Comparison of ENCODE assay signal across 18 mouse cellular contexts in the genomic region with DNA sequence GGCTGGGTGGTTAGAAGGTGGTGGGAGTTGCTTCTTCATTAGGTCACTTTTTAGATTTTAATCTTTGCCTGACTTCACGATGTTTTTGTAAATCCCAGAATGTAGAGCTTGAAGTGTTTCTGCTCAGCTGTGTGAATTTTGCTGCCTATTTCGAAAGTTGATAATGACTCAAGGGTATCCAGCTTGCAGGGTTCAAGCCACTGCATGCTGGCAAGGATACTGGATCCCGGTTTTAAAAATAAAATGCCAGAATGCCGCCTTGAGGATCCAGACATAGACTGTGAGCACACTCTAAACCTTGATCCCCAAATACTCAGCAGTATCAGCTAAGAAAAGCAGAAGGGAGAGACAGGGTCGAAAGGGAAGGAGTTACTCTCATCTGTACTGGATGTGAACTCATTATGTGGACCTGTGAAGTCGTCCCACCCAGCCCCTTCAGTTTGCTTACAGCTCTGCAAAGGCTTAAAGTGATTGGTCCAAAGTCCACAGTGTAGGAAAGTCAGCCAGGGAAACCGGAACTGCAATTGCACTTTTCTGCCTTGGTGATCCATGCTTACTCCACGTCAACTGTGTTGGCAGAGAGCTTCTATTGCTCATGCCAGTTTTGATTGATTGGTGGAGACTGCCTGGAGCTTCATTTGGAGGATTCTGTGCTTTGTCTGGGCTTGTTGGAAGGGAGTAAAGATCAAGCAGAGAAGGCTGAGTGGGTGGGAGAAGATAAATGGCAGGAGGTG. TPM values are rescaled to one million over a fixed set of nuclear protein-coding genes. Genes with fewer than 3 reads are reported as not detected.
DNase-seq lines count a peak whose midpoint lies in the region; ATAC-seq and TF ChIP-seq lines count a peak whose summit lies in the region.
"Had no signal": no experiment of that assay in that cellular context is flagged by ENCODE, and none has a peak within 500 bp of the region (broad histone marks: within the 10 kb centered on the region; RNA-seq: fewer than 3 reads in every experiment).

No protein-coding gene starts in this region.

- peaks cover 11% of the 10 kb centered on the region; the same call in 1 of the 2 replicates for H3K4me1 ChIP-seq in embryonic fibroblast, embryonic 13.5 days (ENCODE audit: control insufficient read depth, insufficient read depth, low read length)
- H3K4me1 ChIP-seq in stomach, embryonic 14.5 days (ENCODE audit: control insufficient read depth, insufficient read depth, low read length) = 0 out of 2 replicates have a peak, but pooled peaks cover 3% of the 10 kb centered on the region
- H3K4me1 ChIP-seq: megakaryocyte, embryonic 14.5 days had no signal

- no peak overlapping the region for H3K4me3 ChIP-seq in embryonic fibroblast, embryonic 13.5 days (ENCODE audit: insufficient read depth, low read length)
- no peak overlapping the region for H3K4me3 ChIP-seq in stomach, embryonic 14.5 days (ENCODE audit: low read depth, low read length)
- H3K4me3 ChIP-seq: embryonic facial prominence, embryonic 12.5 days; forebrain, embryonic 15.5 days; heart, adult 2 months; megakaryocyte, embryonic 14.5 days had no signal

- no peak overlapping the region for H3K4me2 ChIP-seq in stomach, embryonic 14.5 days (replicated peaks; ENCODE audit: low read depth, low read length)
- H3K4me2 ChIP-seq: embryonic facial prominence, embryonic 12.5 days; forebrain, embryonic 15.5 days; lung, embryonic 14.5 days had no signal

- no peak for TF ChIP-seq POLR2A in embryonic fibroblast, embryonic 13.5 days (IDR thresholded peaks at IDR 0.05; ENCODE audit: low read depth, low read length)

- no peaks in the 10 kb centered on the region for H3K36me3 ChIP-seq in stomach, embryonic 14.5 days (ENCODE audit: control insufficient read depth, insufficient read depth, low read length)
- H3K36me3 ChIP-seq: forebrain, embryonic 15.5 days; G1E had no signal

- no peak for TF ChIP-seq CTCF in embryonic fibroblast, embryonic 13.5 days (IDR thresholded peaks at IDR 0.05; ENCODE audit: borderline replicate concordance, insufficient read depth, low read length)

- no peaks in the 10 kb centered on the region for H3K27me3 ChIP-seq in stomach, embryonic 14.5 days (ENCODE audit: control insufficient read depth, insufficient read depth, low read length)
- H3K27me3 ChIP-seq: embryonic facial prominence, embryonic 12.5 days; forebrain, embryonic 15.5 days; megakaryocyte, embryonic 14.5 days had no signal

- 61% methylated on average over 8 of the region's 8 CpGs for WGBS in stomach, embryonic 14.5 days

- no peaks in the 10 kb centered on the region for H3K9me3 ChIP-seq in stomach, embryonic 14.5 days (ENCODE audit: control insufficient read depth, low read depth, low read length)
- H3K9me3 ChIP-seq: embryonic facial prominence, embryonic 12.5 days; forebrain, embryonic 15.5 days had no signal

- no peak overlapping the region for H3K9ac ChIP-seq in stomach, embryonic 14.5 days (replicated peaks; ENCODE audit: low read depth, low read length)
- H3K9ac ChIP-seq: embryonic facial prominence, embryonic 12.5 days; forebrain, embryonic 15.5 days; lung, embryonic 14.5 days had no signal

- H3K27ac ChIP-seq in embryonic fibroblast, embryonic 13.5 days (ENCODE audit: insufficient read depth, low read length) = peak overlapping the region; percentile 64
- H3K27ac ChIP-seq in stomach, embryonic 14.5 days (ENCODE audit: low read length) = peak overlapping the region; percentile 18; the same call in 1 of the 2 replicates
- H3K27ac ChIP-seq: embryonic facial prominence, embryonic 12.5 days; forebrain, embryonic 15.5 days; heart, adult 2 months had no signal

- intact Hi-C loops in left cerebral cortex, postnatal 14 days (cut with DNase I) = no loop called here

- ATAC-seq in stomach, embryonic 14.5 days (ENCODE audit: insufficient number of reproducible peaks, insufficient read depth, low FRiP score, low read depth) = peak; percentile 77
- ATAC-seq: forebrain, embryonic 15.5 days had no signal

- DNase-seq in adrenal gland, postnatal 10 days = peak; percentile 49
- no peak for DNase-seq in adrenal gland, adult 18-20 months (ENCODE audit: low spot score in 2 of 2)
- DNase-seq in kidney, adult 8-10 months = peak; percentile 48
- DNase-seq in kidney, adult 18-20 months = no peak
- no peak for DNase-seq in left cerebral cortex, postnatal 14 days (ENCODE audit: low spot score in 2 of 2)
- no peak for DNase-seq in MN1 (ENCODE audit: low spot score)
- DNase-seq: cerebellum, adult 9-10 months; heart, adult 2 months; left cerebral cortex, postnatal 4 days; lung, embryonic 14.5 days; right cerebral cortex, postnatal 4 days; thymus, adult 18-20 months had no signal

RNA-seq across cellular contexts. Expression of gene Zfp462, which starts 28.1 kb away (rescaled TPM):
- total RNA-seq in adrenal gland, postnatal 10 days (2021) = 10 to 100 TPM; 36.5 to 49.0 TPM
- total RNA-seq in adrenal gland, adult 18-20 months (2021) = 10 to 100 TPM; 34.7 to 37.7 TPM
- polyA plus RNA-seq in embryonic fibroblast, embryonic 13.5 days (2011; ENCODE audit: insufficient read length, low read depth, missing spikeins) = 23.7 and 28.9 TPM in 2 replicates
- 6.9 and 7.2 TPM in 2 replicates for polyA plus RNA-seq in stomach, embryonic 14.5 days (2014; fragmentation: Nextera tagmentation; extraction: Ambion mirVana)
- 10 to 100 TPM; 51.4 to 54.4 TPM for total RNA-seq in left cerebral cortex, postnatal 14 days (2021)
- polyA plus RNA-seq: G1E had no signal

Comparison
In these comparisons a context has a peak if more than half of its experiments do, and no peak if none do; other contexts are left out.
1. DNase-seq: peak in adrenal gland, postnatal 10 days (single experiment) and kidney, adult 8-10 months (2 of 2); none in adrenal gland, adult 18-20 months (0 of 2), kidney, adult 18-20 months (single experiment), left cerebral cortex, postnatal 14 days (0 of 2) and MN1 (single experiment).